Mouse (Mus musculus) hindbrain, embryonic 15.5 days (tissue): ENCODE data around the gene Ints5. TPM values are rescaled to one million over a fixed set of nuclear protein-coding genes. Genes with fewer than 3 reads are reported as not detected.
A peak's percentile ranks its signal among the peaks of the same experiment; 100 is the strongest.

Experiments
- ATAC-seq: fragments of 200-750 bp; cut with Nextera tagmentation; 2 replicates; pipeline ENCODE4 v1.8.0; 2017; ENCODE audit warnings: low read depth, moderate number of reproducible peaks, moderate TSS enrichment; ENCODE audit not compliant: low FRiP score
- H3K27ac ChIP-seq: fragments of 300-500 bp; sonication (generic); replicated peaks from 2 replicates; pipeline ENCODE4 v1.5.1; 2015; ENCODE audit warnings: mild to moderate bottlenecking, inconsistent platforms
- H3K27me3 ChIP-seq: fragments of 300-500 bp; sonication (generic); 2 replicates; pipeline ENCODE4 v1.6.1; 2015; ENCODE audit warnings: control low read depth, inconsistent platforms
- H3K36me3 ChIP-seq: fragments of 300-500 bp; sonication (generic); 2 replicates; pipeline ENCODE4 v1.6.1; 2015; ENCODE audit warnings: control low read depth, inconsistent platforms
- H3K4me1 ChIP-seq: fragments of 300-500 bp; sonication (generic); replicated peaks from 2 replicates; pipeline ENCODE4 v1.6.1; 2015; ENCODE audit warnings: control low read depth, inconsistent platforms
- H3K4me2 ChIP-seq: fragments of 300-500 bp; sonication (generic); 2 replicates; pipeline ENCODE4 v1.6.1; 2015; ENCODE audit warnings: moderate library complexity, mild to moderate bottlenecking, inconsistent platforms
- H3K4me3 ChIP-seq: fragments of 300-500 bp; sonication (generic); 2 replicates; pipeline ENCODE4 v1.5.1; 2015; ENCODE audit warnings: mild to moderate bottlenecking, inconsistent platforms
- H3K9ac ChIP-seq: fragments of 300-500 bp; sonication (generic); 2 replicates; pipeline ENCODE4 v1.6.1; 2015; ENCODE audit warnings: inconsistent platforms
- H3K9me3 ChIP-seq: fragments of 300-500 bp; sonication (generic); 2 replicates; pipeline ENCODE4 v1.6.1; 2016; ENCODE audit warnings: control low read depth, inconsistent platforms
- WGBS: fragments of 180-500 bp; shearing (Covaris S2); methylation state at CpG from one replicate; pipeline ENCODE4 v1.1.7; 2015; 5-methylcytosine and 5-hydroxymethylcytosine counted together
- polyA plus RNA-seq: library from polyadenylated mRNA; unstranded; fragments of >200 nt; fragmentation: Nextera tagmentation; extraction: Ambion mirVana; gene quantifications from 2 replicates; pipeline ENCODE4 v1.2.1, GENCODE M21; 2015

Gene Ints5
- polyA plus RNA-seq, 1 experiment from 2014 or later: 35.3 TPM

DNA sequence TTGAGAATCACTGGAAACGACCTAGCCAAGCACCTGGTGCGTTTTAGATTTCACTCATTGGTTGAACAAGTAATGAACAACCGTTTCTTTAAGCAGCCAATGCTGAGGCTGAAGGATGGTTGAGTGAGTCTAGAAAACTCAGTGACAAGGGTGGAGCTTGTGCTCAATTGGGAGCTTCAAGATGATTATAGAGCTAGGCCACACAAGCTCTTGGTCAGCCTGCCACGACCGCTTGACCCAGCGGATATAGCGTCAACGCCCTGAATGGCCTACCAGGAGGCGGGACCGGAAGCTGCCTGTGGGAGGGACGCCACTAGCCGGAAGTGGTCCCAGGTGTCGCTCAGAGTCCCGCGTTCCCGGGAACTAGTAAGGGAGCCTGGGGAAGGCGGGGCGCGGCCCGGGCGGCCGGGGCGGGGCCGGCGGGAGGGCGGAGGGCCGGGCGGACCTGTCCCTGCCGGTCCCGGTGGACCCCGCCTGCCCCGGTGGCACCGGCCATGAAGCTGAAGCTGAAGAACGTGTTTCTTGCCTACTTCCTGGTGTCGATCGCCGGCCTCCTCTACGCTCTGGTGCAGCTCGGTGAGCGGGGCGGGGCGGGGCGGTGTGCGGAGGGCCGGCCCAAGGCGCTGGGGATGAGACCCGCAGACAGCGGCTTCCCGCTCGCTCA lies 27.4 kb downstream of the Ints5 start, which contains the start of gene B3gat3:
B3gat3 (plus strand) TSS at position 302 of the 664 bp plus-strand sequence.
- Histone ChIP-seq H3K4me3 (peak within 1 kb of the TSS; percentile 99), H3K36me3 (peaks cover 18% of the 10 kb centered on the region), H3K27ac (peak within 1 kb of the TSS; percentile 93), H3K9me3 (no peaks in the 10 kb centered on the region), H3K4me1 (peaks cover 21% of the 10 kb centered on the region), H3K27me3 (no peaks in the 10 kb centered on the region), H3K9ac (peak within 1 kb of the TSS; percentile 82), H3K4me2 (peak within 1 kb of the TSS; percentile 83)
- 2% methylated on average over 43 of the region's 50 CpGs for WGBS
- ATAC-seq: peak; percentile 98

DNA sequence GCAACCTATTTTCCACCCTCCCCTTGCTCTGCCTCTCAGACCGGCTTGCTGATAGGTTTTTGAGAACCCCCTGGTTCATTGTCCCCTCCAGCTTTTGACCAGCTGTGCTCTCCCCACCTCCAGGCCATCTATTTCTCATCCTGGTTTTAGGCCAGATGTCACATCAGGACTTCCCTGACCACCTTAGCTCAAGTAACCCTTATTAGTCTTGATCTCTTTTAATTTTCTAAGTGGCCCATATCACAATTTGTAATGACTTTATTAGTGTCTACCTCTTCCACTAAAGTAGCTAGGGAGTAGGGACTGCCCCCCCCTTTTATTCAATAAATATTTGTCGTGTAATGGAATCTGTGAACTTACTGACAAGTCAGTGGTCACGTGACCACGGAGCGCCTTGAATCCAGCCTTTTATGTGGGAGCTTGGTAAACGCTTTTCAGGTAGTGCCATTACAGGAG lies 28.1 kb downstream of the Ints5 start:
- Histone ChIP-seq H3K4me1 (peaks cover 21% of the 10 kb centered on the region), H3K27me3 (no peaks in the 10 kb centered on the region), H3K4me2 (peak overlapping the region; percentile 83), H3K9me3 (no peaks in the 10 kb centered on the region), H3K27ac (peak overlapping the region; percentile 93), H3K9ac (peak overlapping the region; percentile 82), H3K4me3 (peak overlapping the region; percentile 99), H3K36me3 (peaks cover 15% of the 10 kb centered on the region)
- WGBS: 2% methylated on average over 6 of the region's 6 CpGs
- no peak for ATAC-seq

DNA sequence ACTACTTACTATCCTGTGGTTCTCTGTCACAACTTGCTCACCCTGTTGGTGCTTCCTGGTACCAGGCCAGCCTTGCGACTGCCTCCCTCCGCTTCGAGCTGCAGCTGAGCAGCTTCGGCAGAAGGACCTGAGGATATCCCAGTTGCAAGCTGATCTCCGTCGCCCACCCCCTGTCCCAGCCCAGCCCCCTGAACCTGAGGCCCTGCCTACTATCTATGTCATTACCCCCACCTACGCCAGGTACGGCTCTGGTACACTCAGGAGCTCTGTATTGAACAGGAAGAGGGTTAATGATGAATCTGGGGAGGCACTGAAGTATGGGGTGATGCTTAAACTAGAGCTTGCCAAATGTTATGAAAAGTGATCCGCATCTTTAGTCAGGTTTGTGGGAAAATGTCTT lies 28.9 kb downstream of the Ints5 start:
- peaks cover 21% of the 10 kb centered on the region for H3K4me1 ChIP-seq

DNA sequence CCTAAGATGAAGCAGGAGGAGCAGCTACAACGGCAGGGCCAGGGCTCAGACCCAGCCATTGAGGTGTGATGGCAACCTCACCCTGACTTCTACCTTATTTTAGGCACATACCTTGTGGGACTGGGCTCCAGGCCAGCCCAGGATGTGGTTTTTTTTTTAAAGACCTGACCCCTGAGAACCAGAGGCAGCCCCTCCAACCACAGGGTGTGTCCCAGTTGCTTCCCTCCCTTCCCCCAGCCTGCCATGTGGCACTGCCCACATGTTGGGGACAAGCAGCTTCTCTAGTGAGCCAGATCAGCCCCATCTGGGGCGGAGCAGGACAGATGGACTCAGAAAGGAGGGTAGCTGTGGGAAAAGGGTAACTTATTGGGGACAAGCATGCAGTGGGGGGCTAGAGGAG lies 34.0 kb downstream of the Ints5 start:
- WGBS: 90% methylated on average over 2 of the region's 2 CpGs
- H3K4me1 ChIP-seq: peaks cover 23% of the 10 kb centered on the region
- ATAC-seq: no peak

More for the DNA sequence above, 28.9 kb downstream of the Ints5 start:
- Histone ChIP-seq H3K27ac (no peak overlapping the region), H3K4me3 (peak overlapping the region; percentile 99; the same call in 1 of the 2 replicates), H3K36me3 (peaks cover 10% of the 10 kb centered on the region), H3K9ac (no peak overlapping the region), H3K27me3 (no peaks in the 10 kb centered on the region), H3K4me2 (peak overlapping the region; percentile 83), H3K9me3 (no peaks in the 10 kb centered on the region)
- no peak for ATAC-seq
- 86% methylated on average over 9 of the region's 9 CpGs for WGBS

DNA sequence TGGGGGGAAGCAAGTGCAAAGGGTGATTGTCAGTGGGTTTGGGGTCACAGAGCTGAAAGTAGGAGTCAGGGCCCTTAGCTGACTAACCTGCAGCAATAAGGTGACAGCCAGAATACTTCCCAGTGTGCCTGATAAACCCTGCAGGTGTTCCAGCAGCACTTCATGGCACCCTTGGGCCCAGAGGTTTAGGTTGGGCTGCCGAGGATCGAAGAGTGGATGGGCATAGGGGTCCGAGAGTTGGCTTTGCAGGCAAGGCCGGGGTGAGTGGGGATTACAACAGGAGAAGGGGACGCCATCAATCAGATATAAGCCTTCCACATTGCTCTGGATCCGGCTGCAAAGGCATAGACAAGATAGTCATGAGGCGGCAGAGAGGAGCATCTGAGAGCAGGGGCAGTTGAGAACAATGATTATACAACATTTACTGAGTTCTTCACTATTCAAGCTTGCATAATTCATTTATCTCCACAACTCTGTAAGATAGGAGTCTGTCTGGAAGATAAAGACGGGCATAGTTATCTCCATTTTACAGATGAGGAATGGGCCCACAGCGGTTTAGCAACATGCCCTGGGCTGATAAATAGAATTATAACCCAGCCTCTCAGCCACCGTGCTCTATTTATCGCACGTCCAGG lies 35.2 kb downstream of the Ints5 start:
- peaks cover 20% of the 10 kb centered on the region for H3K4me1 ChIP-seq
- H3K9ac ChIP-seq: no peak overlapping the region
- H3K9me3 ChIP-seq: no peaks in the 10 kb centered on the region
- no peak overlapping the region for H3K27ac ChIP-seq
- H3K4me3 ChIP-seq: no peak overlapping the region
- no peak for ATAC-seq
- WGBS: 90% methylated on average over 12 of the region's 12 CpGs
- H3K4me2 ChIP-seq: no peak overlapping the region
- H3K36me3 ChIP-seq: peaks cover 19% of the 10 kb centered on the region
- H3K27me3 ChIP-seq: no peaks in the 10 kb centered on the region; the same call in 1 of the 2 replicates

More for the DNA sequence above, 34.0 kb downstream of the Ints5 start:
- no peak overlapping the region for H3K4me2 ChIP-seq
- H3K4me3 ChIP-seq: no peak overlapping the region
- H3K27ac ChIP-seq: no peak overlapping the region
- H3K9ac ChIP-seq: no peak overlapping the region
- H3K27me3 ChIP-seq: no peaks in the 10 kb centered on the region; the same call in 1 of the 2 replicates
- no peaks in the 10 kb centered on the region for H3K9me3 ChIP-seq
- H3K36me3 ChIP-seq: peaks cover 19% of the 10 kb centered on the region

DNA sequence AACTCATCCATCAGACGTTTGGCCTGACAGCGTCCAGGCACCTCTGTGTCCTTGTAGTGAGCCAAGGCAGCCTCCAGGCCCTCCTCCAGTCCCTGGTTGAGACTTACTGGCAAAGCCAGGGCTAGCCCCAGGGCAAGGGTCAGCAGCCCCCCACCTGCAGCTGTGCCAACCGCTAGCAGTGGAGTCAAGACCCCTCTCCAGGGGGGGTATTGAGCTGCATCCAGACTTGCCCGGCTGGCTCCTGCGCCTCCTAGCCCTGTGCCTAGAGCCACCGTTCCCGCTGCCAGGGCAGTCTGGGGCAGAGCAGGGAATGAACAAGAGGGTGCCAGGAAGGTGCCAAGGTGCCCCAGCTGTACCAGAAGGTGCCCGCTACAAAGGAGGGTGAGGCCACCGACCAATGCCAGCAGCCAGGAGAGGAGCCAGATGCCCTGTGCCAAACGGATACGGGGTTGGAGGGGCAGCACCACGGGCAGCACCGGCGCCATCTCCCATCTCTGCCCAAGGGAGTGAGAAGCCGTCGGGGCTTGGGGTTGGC lies 36.0 kb downstream of the Ints5 start:
- H3K36me3 ChIP-seq: peaks cover 19% of the 10 kb centered on the region
- 17% methylated on average over 16 of the region's 16 CpGs for WGBS
- peaks cover 18% of the 10 kb centered on the region for H3K4me1 ChIP-seq
- H3K9ac ChIP-seq: peak overlapping the region; percentile 53
- no peaks in the 10 kb centered on the region for H3K9me3 ChIP-seq
- H3K27ac ChIP-seq: peak overlapping the region; percentile 61; the same call in 1 of the 2 replicates
- H3K27me3 ChIP-seq: no peaks in the 10 kb centered on the region; the same call in 1 of the 2 replicates
- ATAC-seq: peak; percentile 40
- peak overlapping the region; percentile 78 for H3K4me2 ChIP-seq
- peak overlapping the region; percentile 57 for H3K4me3 ChIP-seq

DNA sequence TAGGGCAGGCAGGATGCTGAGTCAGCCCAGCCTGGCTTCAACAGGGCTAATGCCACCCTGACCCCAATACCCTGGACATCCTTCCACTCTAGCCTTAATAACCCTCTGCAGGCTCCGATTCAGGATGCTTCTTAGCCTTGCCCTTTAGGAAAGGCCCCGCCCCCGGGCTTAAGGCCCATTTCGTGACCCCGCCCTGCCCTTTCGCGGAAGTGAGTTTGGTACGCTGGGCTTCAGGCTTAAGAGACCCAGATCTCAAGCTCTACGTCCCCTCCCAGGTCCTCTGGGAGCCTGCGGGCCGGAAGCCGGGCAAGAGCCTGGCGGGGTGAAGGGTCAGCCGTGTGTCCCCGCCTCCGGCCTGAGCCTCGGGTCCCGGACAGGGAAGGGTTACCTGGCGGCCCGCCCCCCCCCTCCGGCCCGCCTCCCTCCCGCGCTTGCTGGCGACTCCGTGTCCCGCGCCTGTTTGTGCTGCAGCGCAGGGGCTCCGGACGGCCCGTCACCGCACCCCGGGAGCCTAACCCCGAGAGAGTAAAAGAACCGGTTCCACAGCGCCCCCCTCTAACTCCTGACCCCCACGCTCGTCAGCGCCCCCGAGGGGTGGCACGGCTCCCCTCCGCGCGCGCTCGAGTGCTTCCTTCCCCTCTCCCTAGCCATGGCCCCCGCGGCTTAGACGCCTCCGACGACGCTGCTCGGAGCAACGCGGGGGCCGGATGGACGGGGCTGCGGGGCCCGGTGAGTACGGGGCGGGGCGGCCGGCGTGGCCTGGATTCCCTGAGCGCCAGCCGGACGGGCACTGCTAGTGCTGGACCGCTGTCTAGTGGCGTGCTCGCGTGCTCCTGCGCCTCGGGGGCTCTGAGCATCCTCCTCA lies 36.7 kb downstream of the Ints5 start, which contains the start of the genes Rom1 and Eml3:
Rom1 (minus strand) TSS at position 133 of the 865 bp plus-strand sequence.
Eml3 (plus strand) TSS at position 329 of the 865 bp plus-strand sequence.
- H3K4me2 ChIP-seq: peak within 1 kb of the TSS; percentile 78
- under 1% methylated on average over 59 of the region's 74 CpGs for WGBS
- peaks cover 18% of the 10 kb centered on the region for H3K4me1 ChIP-seq
- H3K9me3 ChIP-seq: no peaks in the 10 kb centered on the region
- H3K36me3 ChIP-seq: peaks cover 19% of the 10 kb centered on the region
- H3K9ac ChIP-seq: peak within 1 kb of the TSS; percentile 53
- peak; percentile 70 for ATAC-seq
- no peaks in the 10 kb centered on the region; the same call in 1 of the 2 replicates for H3K27me3 ChIP-seq
- peak within 1 kb of the TSS; percentile 61; the same call in 1 of the 2 replicates for H3K27ac ChIP-seq
- H3K4me3 ChIP-seq: peak within 1 kb of the TSS; percentile 57

DNA sequence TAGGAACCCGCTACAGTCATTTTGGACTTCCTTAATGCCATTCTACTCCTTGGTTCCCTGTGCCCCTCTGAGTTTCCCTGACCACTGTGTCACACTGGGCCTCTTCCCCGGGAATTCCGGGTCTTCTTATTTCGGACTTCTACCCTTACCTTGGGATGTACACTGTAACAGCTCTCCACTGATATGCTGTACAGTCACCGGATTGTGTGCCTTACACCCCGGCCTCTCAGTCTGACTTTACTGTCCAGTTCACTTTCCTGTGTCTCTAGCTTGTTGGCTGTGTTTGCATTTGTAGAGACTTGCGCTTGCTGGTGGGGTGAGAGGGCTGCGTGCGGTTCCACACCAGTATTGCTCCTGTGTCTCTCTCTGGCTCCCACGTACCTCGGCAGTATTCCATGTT lies 37.3 kb downstream of the Ints5 start:
- Histone ChIP-seq H3K4me2 (peak overlapping the region; percentile 78), H3K36me3 (peaks cover 19% of the 10 kb centered on the region), H3K9ac (peak overlapping the region; percentile 53), H3K27me3 (no peaks in the 10 kb centered on the region; the same call in 1 of the 2 replicates), H3K4me1 (peaks cover 18% of the 10 kb centered on the region), H3K4me3 (peak overlapping the region; percentile 57), H3K9me3 (no peaks in the 10 kb centered on the region), H3K27ac (0 out of 2 replicates have a peak overlapping the region, but pooled peaks have one; percentile 61)
- 0 out of 2 replicates have a peak, but pooled peaks have one; percentile 1 for ATAC-seq
- 19% methylated on average over 11 of the region's 11 CpGs for WGBS

DNA sequence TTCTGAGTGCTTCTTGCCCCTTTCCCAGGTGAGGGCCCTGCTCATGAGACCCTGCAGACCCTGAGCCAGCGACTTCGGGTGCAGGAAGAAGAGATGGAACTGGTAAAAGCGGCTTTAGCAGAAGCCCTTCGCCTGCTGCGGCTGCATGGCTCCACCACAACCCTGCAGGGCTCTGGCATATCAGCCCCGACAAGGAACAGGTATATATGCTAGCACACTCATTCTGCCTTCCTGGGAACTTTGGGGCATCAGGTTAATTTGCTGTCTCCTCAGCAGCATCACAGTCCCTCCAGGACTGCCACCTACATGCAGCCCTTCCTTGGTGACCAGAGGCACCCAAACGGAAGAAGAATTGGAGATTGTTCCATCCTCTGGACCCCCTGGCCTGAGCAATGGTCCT lies 38.0 kb downstream of the Ints5 start:
- Histone ChIP-seq H3K27me3 (no peaks in the 10 kb centered on the region; the same call in 1 of the 2 replicates), H3K4me1 (peaks cover 18% of the 10 kb centered on the region), H3K9me3 (no peaks in the 10 kb centered on the region), H3K4me2 (peak overlapping the region; percentile 78; the same call in 1 of the 2 replicates), H3K4me3 (no peak overlapping the region), H3K9ac (no peak overlapping the region), H3K27ac (no peak overlapping the region), H3K36me3 (peaks cover 18% of the 10 kb centered on the region)
- 90% methylated on average over 7 of the region's 7 CpGs for WGBS
- no peak for ATAC-seq

DNA sequence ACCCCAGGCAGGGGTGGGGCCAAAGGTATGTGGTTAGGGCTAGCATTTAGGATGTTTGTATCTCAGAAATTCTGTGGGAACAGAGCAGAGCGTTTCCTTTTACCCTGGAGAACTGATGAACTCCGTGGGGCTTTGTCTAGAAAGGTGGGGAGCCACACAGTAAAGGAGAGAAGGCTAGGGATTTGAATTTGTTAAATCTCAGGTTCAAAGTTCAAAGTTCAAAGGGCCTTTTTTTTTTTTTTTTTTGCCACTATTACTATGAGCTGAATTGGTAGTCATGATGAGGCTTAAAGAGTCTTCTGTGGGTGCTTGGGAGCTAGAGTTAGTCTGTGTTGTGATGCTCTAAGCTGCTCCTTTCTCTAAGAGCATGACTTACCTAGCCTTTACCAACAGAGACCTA lies 43.9 kb downstream of the Ints5 start:
- 84% methylated on average over 2 of the region's 2 CpGs for WGBS
- H3K9ac ChIP-seq: no peak overlapping the region
- H3K4me3 ChIP-seq: no peak overlapping the region
- H3K27ac ChIP-seq: no peak overlapping the region
- H3K4me2 ChIP-seq: no peak overlapping the region
- H3K27me3 ChIP-seq: no peaks in the 10 kb centered on the region
- H3K4me1 ChIP-seq: peaks cover 12% of the 10 kb centered on the region
- H3K9me3 ChIP-seq: no peaks in the 10 kb centered on the region
- ATAC-seq: no peak
- 0 out of 2 replicates have a peak, but pooled peaks cover 2% of the 10 kb centered on the region for H3K36me3 ChIP-seq

DNA sequence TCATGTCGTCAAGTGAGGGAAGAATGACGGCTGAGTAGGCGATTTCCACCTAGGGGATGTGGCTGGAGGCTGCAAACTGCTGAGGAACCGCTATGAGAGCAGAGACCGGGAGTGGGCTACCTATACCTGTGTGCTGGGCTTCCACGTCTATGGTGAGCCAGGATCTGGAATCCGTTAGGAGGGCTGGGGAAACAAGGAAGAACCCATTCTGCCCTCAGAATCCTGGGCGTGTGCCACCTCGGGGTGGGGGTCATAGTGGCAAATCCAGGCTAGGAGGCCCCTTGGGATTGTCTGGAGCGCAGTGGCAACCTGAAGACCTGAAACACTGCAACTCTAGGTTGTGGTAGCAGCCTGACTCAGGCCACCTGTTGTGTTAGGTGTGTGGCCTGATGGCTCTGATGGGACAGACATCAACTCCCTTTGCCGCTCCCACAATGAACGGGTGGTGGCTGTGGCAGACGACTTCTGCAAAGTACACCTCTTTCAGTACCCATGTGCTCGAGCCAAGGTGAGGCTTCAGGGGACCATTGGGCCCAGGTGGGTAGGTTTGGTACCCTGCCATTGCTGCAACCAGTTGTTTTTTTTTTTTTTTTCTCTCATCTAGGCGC lies 47.8 kb downstream of the Ints5 start:
- Histone ChIP-seq H3K9ac (no peak overlapping the region; the same call in 1 of the 2 replicates), H3K4me3 (peak overlapping the region; percentile 92; the same call in 1 of the 2 replicates), H3K9me3 (no peaks in the 10 kb centered on the region), H3K4me2 (peak overlapping the region; percentile 66; the same call in 1 of the 2 replicates), H3K27ac (no peak overlapping the region), H3K27me3 (no peaks in the 10 kb centered on the region), H3K4me1 (peaks cover 37% of the 10 kb centered on the region), H3K36me3 (peaks cover 10% of the 10 kb centered on the region)
- 84% methylated on average over 15 of the region's 15 CpGs for WGBS
- no peak for ATAC-seq
